Mouse (Mus musculus) bone marrow, adult 2 months (tissue): Measurements from ENCODE around the gene Them4. TPM values are rescaled to one million over a fixed set of nuclear protein-coding genes. Genes with fewer than 3 reads are reported as not detected.

Experiments
- H3K27ac ChIP-seq: fragments of 200-500 bp; 2 replicates; pipeline ENCODE4 v1.5.1; 2012; ENCODE audit warnings: low read depth, mild to moderate bottlenecking, control low read depth, inconsistent platforms, low read length; ENCODE audit not compliant: control insufficient read depth, poor library complexity, insufficient read depth
- H3K4me1 ChIP-seq: fragments of 200-500 bp; 2 replicates; pipeline ENCODE4 v1.6.1; 2011; ENCODE audit warnings: low read length; ENCODE audit not compliant: control insufficient read depth, insufficient read depth
- H3K4me3 ChIP-seq: fragments of 200-500 bp; replicated peaks from 2 replicates; pipeline ENCODE3; 2011; ENCODE audit warnings: mild to moderate bottlenecking, low read depth, low read length, control low read depth; ENCODE audit not compliant: control insufficient read depth
- CTCF ChIP-seq: fragments of 200-500 bp; IDR thresholded peaks from 2 replicates; pipeline ENCODE4 v1.5.1; 2011; ENCODE audit warnings: low read length, control low read depth; ENCODE audit not compliant: control insufficient read depth, insufficient read depth
- POLR2A ChIP-seq: fragments of 200-500 bp; IDR thresholded peaks from 2 replicates; pipeline ENCODE4 v1.6.1; 2011; ENCODE audit warnings: low read depth, mild to moderate bottlenecking, control low read depth, low read length, borderline replicate concordance; ENCODE audit not compliant: control insufficient read depth
- WGBS: fragments of 180-500 bp; shearing (Covaris S2); methylation state at CpG from one replicate; pipeline ENCODE4 v1.1.7; 2018; 5-methylcytosine and 5-hydroxymethylcytosine counted together
- polyA plus RNA-seq: library from polyadenylated mRNA; stranded (reverse); fragments of >200 nt; gene quantifications from 2 replicates; pipeline ENCODE4 v1.2.4, GENCODE M21; 2011; ENCODE audit warnings: low replicate concordance; ENCODE audit not compliant: missing spikeins, insufficient read depth, insufficient read length

Them4 gene
- polyA plus RNA-seq, 1 experiment = 2.3 TPM

DNA sequence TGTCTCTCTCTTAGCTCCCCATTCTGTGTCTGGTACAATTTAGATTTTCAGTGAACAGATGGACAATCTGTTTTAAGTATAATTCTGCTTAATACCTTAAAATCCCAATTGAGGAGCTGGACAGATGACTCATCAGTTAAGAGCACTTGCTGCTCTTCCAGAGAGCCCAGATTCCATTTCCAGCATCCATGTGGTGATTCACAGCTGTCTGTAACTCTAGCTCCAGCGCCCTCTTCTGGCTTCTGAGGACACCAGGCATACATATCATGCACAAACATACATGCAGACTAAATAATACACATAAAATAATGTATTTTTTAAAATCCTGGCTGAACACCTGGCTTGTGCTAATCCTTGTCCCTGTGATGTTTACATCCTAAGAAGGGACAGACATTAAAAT, 50.9 kb downstream of the Them4 start:
- Histone ChIP-seq H3K27ac (no peak overlapping the region), H3K4me1 (no peaks in the 10 kb centered on the region), H3K4me3 (no peak overlapping the region)
- WGBS = 7% methylated on average over 1 of the region's 1 CpGs
- TF ChIP-seq CTCF (no peak), POLR2A (no peak)

DNA sequence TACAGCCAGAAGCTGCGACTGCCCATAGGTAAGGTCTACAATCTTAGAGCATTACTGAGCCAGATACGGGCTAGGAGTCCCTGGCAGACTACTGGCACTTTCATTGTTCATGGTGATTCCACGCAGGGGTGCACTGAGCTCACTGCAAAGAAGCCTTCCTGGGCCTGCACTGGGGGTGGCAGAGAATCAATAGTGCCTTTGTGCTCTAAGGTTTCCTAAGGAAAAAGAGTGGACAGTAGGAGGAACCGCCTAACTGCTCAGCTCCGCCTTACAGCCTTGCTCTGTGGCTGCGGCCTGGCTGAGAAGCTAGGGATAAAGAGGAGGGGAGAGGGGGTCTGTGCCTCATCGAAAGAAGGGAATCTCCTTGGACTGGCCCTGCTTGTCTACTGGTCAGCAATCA, 52.2 kb downstream of the Them4 start, which contains the start of gene C2cd4d:
Gene C2cd4d, plus strand, starts transcription at position 301 of the 400 bp plus-strand sequence.
- TF ChIP-seq CTCF = no peak
- no peak for TF ChIP-seq POLR2A
- 84% methylated on average over 7 of the region's 7 CpGs for WGBS
- Histone ChIP-seq H3K4me3 (no peak within 1 kb of the TSS), H3K27ac (no peak within 1 kb of the TSS), H3K4me1 (no peaks in the 10 kb centered on the region)

DNA sequence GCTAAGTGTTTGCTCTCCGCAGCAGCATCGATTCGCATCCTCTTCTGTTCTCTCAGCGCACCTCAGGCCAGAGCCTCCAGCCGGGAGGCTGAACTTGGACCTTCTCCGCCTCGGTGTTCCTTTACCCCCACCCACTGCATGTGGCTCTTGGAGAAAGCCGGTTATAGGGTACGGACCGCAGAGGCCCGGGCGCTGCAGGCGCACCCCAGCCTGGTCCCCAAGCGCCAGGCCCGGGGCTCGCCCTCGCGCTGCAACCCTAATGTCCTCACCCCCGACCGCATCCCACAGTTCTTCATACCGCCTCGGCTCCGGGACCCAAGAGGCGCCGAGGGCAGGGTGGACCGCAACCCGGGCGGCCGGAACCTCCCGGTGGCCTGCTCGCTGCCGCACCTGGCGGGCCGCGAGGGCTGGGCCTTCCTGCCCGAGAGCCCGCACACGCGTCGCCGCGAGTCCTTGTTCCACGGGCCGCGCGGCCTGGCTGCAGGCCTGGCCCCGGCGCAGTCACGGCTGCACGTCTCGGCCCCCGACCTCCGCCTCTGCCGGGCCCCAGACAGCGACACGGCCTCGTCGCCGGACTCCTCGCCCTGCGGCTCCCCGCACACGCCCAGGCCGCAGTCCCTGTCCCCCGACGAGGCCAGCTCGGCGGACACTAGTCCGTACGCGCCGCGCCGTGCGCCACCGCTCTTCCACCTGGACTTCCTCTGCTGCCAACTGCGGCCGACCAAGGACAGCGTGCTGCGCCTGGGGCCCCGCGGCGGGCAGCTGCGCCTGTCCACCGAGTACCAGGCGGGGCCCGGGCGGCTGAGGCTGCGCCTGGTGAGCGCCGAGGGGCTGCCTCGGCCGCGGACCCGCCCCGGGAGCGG, 53.6 kb downstream of the Them4 start:
- H3K4me3 ChIP-seq = no peak overlapping the region
- 9% methylated on average over 97 of the region's 97 CpGs for WGBS

DNA sequence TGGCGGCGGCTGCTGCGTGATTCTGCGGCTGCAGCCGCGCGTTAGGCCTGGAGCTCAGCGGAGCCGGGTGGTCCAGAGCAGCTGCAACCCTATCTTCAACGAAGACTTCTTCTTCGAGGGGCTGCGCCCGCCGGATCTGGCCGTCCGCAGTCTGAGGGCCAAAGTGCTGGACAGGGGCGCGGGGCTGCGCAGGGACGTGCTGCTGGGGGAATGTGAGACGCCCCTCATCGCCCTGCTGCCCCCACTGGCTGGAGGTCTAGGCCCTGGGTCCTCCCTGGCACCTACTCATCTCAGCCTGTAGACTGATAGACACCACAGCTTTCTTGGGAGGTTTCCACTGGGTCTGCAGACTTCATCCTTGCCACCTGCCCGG, 54.3 kb downstream of the Them4 start:
- Histone ChIP-seq H3K4me3 (no peak overlapping the region), H3K4me1 (no peaks in the 10 kb centered on the region), H3K27ac (no peak overlapping the region; the same call in 1 of the 2 replicates)
- TF ChIP-seq CTCF (no peak), POLR2A (no peak)
- WGBS = 8% methylated on average over 23 of the region's 23 CpGs

More for the DNA sequence above, 53.6 kb downstream of the Them4 start:
- no peak for TF ChIP-seq POLR2A
- no peak for TF ChIP-seq CTCF
- no peak overlapping the region; the same call in 1 of the 2 replicates for H3K27ac ChIP-seq
- no peaks in the 10 kb centered on the region for H3K4me1 ChIP-seq

DNA sequence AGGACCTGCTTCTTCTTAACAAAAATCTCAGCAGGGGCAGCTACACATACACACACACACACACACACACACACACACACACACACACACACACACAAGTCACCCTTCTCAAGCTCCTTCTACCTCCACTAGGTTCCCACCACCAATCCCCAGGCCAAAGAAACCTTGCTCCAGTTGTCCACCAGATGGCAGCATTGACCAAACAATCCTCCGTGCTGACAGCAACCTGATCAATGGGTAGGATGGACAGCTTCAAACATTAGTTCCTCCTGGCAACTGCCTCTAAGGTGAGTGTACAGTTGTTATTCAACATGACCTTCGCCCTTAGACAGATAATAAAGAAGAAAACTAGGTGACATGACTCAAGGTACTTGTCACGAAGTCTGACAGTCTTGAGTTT, 56.9 kb downstream of the Them4 start:
- Histone ChIP-seq H3K27ac (no peak overlapping the region), H3K4me1 (no peaks in the 10 kb centered on the region), H3K4me3 (no peak overlapping the region)
- TF ChIP-seq POLR2A (no peak), CTCF (peak; percentile 82)
- WGBS = 27% methylated on average over 3 of the region's 3 CpGs

DNA sequence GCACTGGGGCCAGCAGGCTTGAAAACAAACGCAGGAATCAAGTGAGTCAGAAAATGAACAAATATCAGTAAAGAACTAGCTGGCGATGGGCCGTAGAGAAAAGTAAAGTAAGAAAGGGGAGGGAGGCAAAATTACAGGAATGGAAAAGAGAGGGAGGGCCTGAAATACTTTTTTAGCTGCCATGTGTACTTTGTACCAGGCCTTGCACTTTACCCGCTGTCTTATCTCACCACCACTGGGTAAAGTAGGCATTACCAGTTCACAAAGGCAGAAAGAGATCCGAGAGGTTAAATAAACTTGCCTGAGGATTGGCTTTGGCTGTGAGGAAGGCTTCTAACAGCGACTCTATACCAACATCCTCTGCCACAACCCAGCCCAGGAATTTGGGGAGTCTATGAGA, 57.6 kb downstream of the Them4 start:
- H3K4me1 ChIP-seq = no peaks in the 10 kb centered on the region
- WGBS = 77% methylated on average over 6 of the region's 6 CpGs
- H3K27ac ChIP-seq = no peak overlapping the region
- no peak overlapping the region for H3K4me3 ChIP-seq
- TF ChIP-seq POLR2A = no peak
- TF ChIP-seq CTCF = no peak

DNA sequence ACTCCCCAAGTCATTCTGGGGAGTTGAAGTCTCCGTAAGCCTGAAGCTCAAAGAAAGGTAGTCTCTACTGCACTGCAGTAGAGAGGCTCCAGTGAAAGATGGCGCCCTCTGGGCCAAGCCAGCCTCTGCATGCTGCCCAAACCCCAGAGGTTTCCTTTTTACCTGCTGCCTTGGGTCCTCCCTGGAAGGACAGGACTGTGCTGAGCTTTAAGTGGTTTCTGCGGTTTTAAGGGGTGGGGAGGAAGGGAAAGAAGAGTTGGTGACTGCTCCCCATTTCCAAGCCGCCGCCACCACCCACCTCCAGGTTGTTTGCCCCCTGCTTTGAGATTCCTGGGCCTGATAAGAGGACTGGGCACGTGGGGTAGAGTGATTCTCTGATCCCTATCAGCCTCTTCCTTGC, 58.7 kb downstream of the Them4 start:
- no peaks in the 10 kb centered on the region for H3K4me1 ChIP-seq

DNA sequence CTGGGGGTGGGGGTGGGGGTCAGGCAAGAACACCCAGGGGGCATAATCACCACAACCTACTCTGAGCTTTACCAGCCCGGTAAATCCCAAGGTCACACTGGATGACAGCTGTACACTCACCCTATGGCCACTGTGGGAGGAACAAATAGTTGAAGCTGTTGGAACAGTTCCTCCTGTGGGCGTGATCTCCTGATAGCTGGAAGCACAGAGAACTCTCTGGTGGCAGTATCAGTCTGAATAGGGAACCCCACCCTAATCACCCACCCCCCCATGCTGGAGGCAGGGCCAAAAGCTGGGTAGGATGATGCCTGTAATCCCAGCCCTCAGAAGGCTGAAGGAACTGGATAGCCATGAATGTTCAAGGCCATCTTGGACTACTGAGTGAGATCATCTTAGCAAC, 59.8 kb downstream of the Them4 start:
- TF ChIP-seq CTCF (no peak), POLR2A (no peak)
- Histone ChIP-seq H3K4me1 (no peaks in the 10 kb centered on the region), H3K27ac (no peak overlapping the region), H3K4me3 (no peak overlapping the region)
- WGBS = 44% methylated on average over 2 of the region's 2 CpGs

More for the DNA sequence above, 58.7 kb downstream of the Them4 start:
- TF ChIP-seq POLR2A (no peak), CTCF (no peak)
- WGBS = 45% methylated on average over 6 of the region's 6 CpGs
- no peak overlapping the region for H3K27ac ChIP-seq
- H3K4me3 ChIP-seq = no peak overlapping the region

DNA sequence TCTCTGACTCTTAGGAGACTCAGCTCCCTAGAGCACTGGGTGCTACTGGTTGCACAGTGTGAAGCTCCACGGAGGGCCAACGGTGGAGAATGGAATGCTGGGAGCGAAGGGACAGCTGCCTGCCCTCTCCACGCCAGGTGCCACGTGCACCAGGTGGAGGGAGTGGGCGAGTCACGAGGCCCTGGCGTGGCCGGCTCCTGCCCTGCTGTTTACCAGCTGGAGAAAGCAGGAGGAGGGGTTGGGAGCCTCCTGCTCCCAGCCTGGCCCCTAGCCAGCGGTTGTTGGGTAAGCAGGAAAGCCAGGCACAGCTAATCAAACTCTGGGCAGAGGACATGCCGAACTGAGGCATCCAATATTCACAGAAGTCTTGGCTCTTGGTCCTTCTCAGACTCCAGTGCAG, 61.7 kb downstream of the Them4 start:
- 60% methylated on average over 11 of the region's 11 CpGs for WGBS
- H3K4me1 ChIP-seq = no peaks in the 10 kb centered on the region
- TF ChIP-seq CTCF = no peak
- no peak for TF ChIP-seq POLR2A
- no peak overlapping the region for H3K4me3 ChIP-seq
- no peak overlapping the region for H3K27ac ChIP-seq
